Mouse (Mus musculus) forebrain, postnatal 0 days (tissue): ENCODE measurements around the gene Aldh16a1. TPM values are rescaled to one million over a fixed set of nuclear protein-coding genes. Genes with fewer than 3 reads are reported as not detected.

Source experiments
- ATAC-seq: fragments of 200-750 bp; cut with Nextera tagmentation; 2 replicates; pipeline ENCODE4 v1.8.0; 2017; ENCODE audit warnings: mild to moderate bottlenecking, moderate library complexity
- DNase-seq: peaks from one replicate; pipeline ENCODE4 v3.0.0-alpha.2; 2015
- H3K27ac ChIP-seq: fragments of 300-500 bp; sonication (generic); 2 replicates; pipeline ENCODE4 v1.5.1; 2014; ENCODE audit warnings: low read depth, mild to moderate bottlenecking, antibody characterized with exemption, low read length, moderate library complexity, mixed read lengths
- H3K27me3 ChIP-seq: fragments of 300-500 bp; sonication (generic); 2 replicates; pipeline ENCODE4 v1.6.1; 2014; ENCODE audit warnings: mild to moderate bottlenecking, low read length, mixed read lengths; ENCODE audit not compliant: insufficient read depth
- H3K36me3 ChIP-seq: fragments of 300-500 bp; sonication (generic); 2 replicates; pipeline ENCODE4 v1.6.1; 2014; ENCODE audit warnings: mild to moderate bottlenecking, moderate library complexity; ENCODE audit not compliant: insufficient read depth
- H3K4me1 ChIP-seq: fragments of 300-500 bp; sonication (generic); 2 replicates; pipeline ENCODE4 v1.6.1; 2014; ENCODE audit warnings: antibody characterized with exemption; ENCODE audit not compliant: insufficient read depth
- H3K4me2 ChIP-seq: fragments of 300-500 bp; sonication (generic); 2 replicates; pipeline ENCODE4 v1.6.1; 2014; ENCODE audit warnings: low read depth, mild to moderate bottlenecking, moderate library complexity
- H3K4me3 ChIP-seq: fragments of 300-500 bp; sonication (generic); 2 replicates; pipeline ENCODE4 v1.5.1; 2014; ENCODE audit warnings: low read depth, low read length, mixed read lengths
- H3K9ac ChIP-seq: fragments of 300-500 bp; sonication (generic); 2 replicates; pipeline ENCODE4 v1.6.1; 2014; ENCODE audit warnings: mild to moderate bottlenecking
- H3K9me3 ChIP-seq: fragments of 300-500 bp; sonication (generic); 2 replicates; pipeline ENCODE4 v1.6.1; 2016; ENCODE audit warnings: low read length
- CTCF ChIP-seq: sonication (generic); IDR thresholded peaks from 2 replicates; pipeline ENCODE4 v1.5.1; 2016; ENCODE audit warnings: antibody characterized with exemption, control low read depth, low read depth
- WGBS: fragments of 180-500 bp; shearing (Covaris S2); extraction: QIAGEN DNeasy Blood & Tissue Kit; methylation state at CpG from one replicate; pipeline ENCODE4 v1.1.7; 2014; 5-methylcytosine and 5-hydroxymethylcytosine counted together
- polyA plus RNA-seq: library from polyadenylated mRNA; unstranded; fragments of >200 nt; fragmentation: Nextera tagmentation; extraction: Ambion mirVana; gene quantifications from 2 replicates; pipeline ENCODE4 v1.2.1, GENCODE M21; 2015
- total RNA-seq: library from RNA; depleted of rRNA; stranded (reverse); fragments of >200 nt; gene quantifications from 2 replicates; pipeline ENCODE4 v1.2.3, GENCODE M21; 2014

Gene Aldh16a1
- total and polyA plus RNA-seq, 2 experiments from 2014 or later, result 13.3 to 14.2 TPM

DNA sequence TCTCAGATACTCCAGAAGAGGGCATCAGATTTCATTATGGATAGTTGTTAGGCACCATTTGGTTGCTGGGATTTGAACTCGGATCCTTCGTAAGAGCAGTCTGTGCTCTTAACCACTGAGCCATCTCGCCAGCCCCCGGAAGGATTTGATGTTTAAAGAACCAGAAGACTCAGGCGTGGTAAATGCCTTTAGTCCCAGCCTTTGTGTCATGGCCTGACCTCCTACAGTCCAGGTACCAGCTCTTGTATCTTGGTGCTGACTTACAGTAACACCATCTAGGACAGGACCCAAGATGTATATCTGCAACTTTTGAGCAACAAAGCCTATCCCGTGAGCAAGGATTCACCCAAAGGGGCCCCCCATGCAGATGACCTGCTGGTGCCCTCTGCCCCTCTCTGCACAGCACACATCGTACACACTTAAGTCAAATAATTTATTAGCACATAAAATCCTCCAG, 29.2 kb downstream of the Aldh16a1 start:
- Histone ChIP-seq H3K27ac (peak overlapping the region; percentile 92), H3K36me3 (peaks cover 53% of the 10 kb centered on the region), H3K9me3 (no peaks in the 10 kb centered on the region), H3K4me3 (no peak overlapping the region), H3K27me3 (no peaks in the 10 kb centered on the region), H3K4me2 (no peak overlapping the region), H3K4me1 (peaks cover 14% of the 10 kb centered on the region), H3K9ac (no peak overlapping the region)
- DNase-seq (no peak), ATAC-seq (no peak)
- 20% methylated on average over 7 of the region's 7 CpGs for WGBS
- 0 out of 2 replicates have a peak, but pooled peaks have one; percentile 43 for TF ChIP-seq CTCF

GRCm38 (mm10) chr7:45124224-45125143, 29.9 kb downstream of the Aldh16a1 start, which contains the start of gene Rps11:
Gene Rps11, minus strand, starts transcription at chr7:45124439.
- no peaks in the 10 kb centered on the region for H3K9me3 ChIP-seq
- TF ChIP-seq CTCF, result no peak; the same call in none of the 2 replicates
- H3K4me1 ChIP-seq, result peaks cover 11% of the 10 kb centered on the region
- peak within 1 kb of the TSS; percentile 92 for H3K27ac ChIP-seq
- 2% methylated on average over 59 of the region's 59 CpGs for WGBS
- no peaks in the 10 kb centered on the region for H3K27me3 ChIP-seq
- DNase-seq, result peak; percentile 100
- ATAC-seq, result peak; percentile 85
- peak within 1 kb of the TSS; percentile 86 for H3K4me3 ChIP-seq
- H3K4me2 ChIP-seq, result peak within 1 kb of the TSS; percentile 91
- H3K36me3 ChIP-seq, result peaks cover 60% of the 10 kb centered on the region
- H3K9ac ChIP-seq, result peak within 1 kb of the TSS; percentile 99

- no peaks in the 10 kb centered on the region for H3K27me3 ChIP-seq
- DNase-seq (no peak), ATAC-seq (no peak)
- peak overlapping the region; percentile 99 for H3K9ac ChIP-seq
- peaks cover 11% of the 10 kb centered on the region for H3K4me1 ChIP-seq
- H3K4me3 ChIP-seq, result peak overlapping the region; percentile 86
- peaks cover 68% of the 10 kb centered on the region for H3K36me3 ChIP-seq
- 22% methylated on average over 12 of the region's 12 CpGs for WGBS
- H3K27ac ChIP-seq, result peak overlapping the region; percentile 92
- no peak for TF ChIP-seq CTCF
- no peaks in the 10 kb centered on the region for H3K9me3 ChIP-seq
- peak overlapping the region; percentile 91 for H3K4me2 ChIP-seq
Observed at GRCm38 (mm10) chr7:45123186-45123570, 31.2 kb downstream of the Aldh16a1 start.

DNA sequence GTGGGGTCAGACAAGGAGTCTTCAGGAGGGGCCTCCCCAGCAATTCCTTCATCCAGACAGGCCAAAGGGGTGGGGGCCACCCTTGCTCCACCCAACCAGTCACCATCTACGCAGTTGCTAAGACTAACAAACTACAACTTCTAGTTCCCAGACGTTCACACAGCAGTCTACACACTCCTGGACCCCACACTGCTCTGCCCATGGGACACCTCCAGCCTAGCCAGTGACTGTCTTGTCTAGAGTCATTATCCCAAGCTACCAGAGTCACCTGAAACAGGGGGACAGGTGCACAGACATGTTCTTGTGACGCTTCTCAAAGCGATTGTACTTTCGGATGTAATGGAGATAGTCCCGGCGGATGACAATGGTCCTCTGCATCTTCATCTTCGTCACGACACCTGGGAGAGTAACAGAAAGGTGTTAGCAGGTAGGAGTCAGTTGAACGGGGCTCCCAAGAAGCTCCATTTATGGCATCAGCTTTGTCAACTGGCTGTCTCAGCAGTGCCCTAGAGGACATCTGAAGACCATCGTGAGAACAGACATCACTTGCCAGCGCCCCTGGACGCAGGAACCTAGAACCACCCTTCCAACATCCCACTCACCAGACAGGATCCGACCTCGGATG, 31.7 kb downstream of the Aldh16a1 start:
- H3K4me3 ChIP-seq, result peak overlapping the region; percentile 86
- TF ChIP-seq CTCF, result no peak
- no peak for DNase-seq
- H3K9me3 ChIP-seq, result no peaks in the 10 kb centered on the region
- H3K4me1 ChIP-seq, result peaks cover 11% of the 10 kb centered on the region
- H3K27ac ChIP-seq, result no peak overlapping the region
- H3K27me3 ChIP-seq, result no peaks in the 10 kb centered on the region
- WGBS, result 86% methylated on average over 15 of the region's 15 CpGs
- peaks cover 73% of the 10 kb centered on the region for H3K36me3 ChIP-seq
- no peak for ATAC-seq
- H3K4me2 ChIP-seq, result peak overlapping the region; percentile 91
- peak overlapping the region; percentile 99 for H3K9ac ChIP-seq

DNA sequence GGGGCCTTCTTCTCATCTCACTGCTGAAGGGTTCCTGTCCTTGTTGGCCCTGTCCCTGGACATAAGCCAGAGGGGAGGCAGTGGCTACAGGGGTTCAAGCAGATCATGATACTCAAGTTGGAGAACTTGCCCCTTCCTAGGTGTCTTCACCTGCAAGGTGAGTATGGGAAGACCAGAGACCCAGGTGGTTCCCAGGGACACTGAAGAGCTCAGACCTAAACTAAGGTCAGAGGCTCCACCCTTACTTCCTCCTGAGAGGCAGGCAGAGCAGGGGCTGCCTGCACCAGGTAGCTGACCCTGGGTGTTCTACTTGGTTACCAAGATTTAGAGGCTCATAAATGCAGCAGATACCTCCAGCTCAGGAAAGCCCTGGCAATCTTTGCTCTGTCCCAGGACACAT, 32.4 kb downstream of the Aldh16a1 start:
- H3K27me3 ChIP-seq, result no peaks in the 10 kb centered on the region
- peaks cover 11% of the 10 kb centered on the region for H3K4me1 ChIP-seq
- TF ChIP-seq CTCF, result no peak
- H3K36me3 ChIP-seq, result peaks cover 73% of the 10 kb centered on the region
- no peak overlapping the region for H3K4me2 ChIP-seq
- H3K27ac ChIP-seq, result no peak overlapping the region
- ATAC-seq (no peak), DNase-seq (no peak)
- no peaks in the 10 kb centered on the region for H3K9me3 ChIP-seq
- H3K9ac ChIP-seq, result no peak overlapping the region
- H3K4me3 ChIP-seq, result no peak overlapping the region

DNA sequence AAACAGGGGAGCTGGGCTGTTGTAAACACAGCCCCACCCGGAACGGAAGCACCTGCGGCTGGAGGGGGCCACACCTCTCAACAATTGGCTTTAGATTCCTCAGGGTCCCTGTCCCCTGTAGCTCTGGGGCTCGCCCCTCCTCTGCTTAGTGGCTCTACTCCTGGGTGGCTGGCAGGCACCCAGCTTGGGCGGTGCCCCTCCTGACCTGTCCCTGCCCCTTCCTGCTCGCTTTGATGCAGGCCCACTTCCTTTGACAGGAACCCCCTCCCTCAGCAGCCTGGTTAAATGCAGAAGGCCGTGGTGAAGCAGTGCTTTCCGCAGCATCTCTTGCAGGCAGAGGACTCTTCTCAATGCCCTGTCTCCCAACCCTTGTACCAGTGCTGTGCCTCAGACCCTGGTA, 33.0 kb downstream of the Aldh16a1 start:
- Histone ChIP-seq H3K4me1 (peaks cover 11% of the 10 kb centered on the region), H3K4me3 (no peak overlapping the region), H3K9ac (no peak overlapping the region), H3K9me3 (no peaks in the 10 kb centered on the region), H3K27me3 (no peaks in the 10 kb centered on the region), H3K36me3 (peaks cover 67% of the 10 kb centered on the region), H3K27ac (no peak overlapping the region), H3K4me2 (no peak overlapping the region)
- TF ChIP-seq CTCF, result no peak
- no peak for DNase-seq
- no peak for ATAC-seq
- WGBS, result 59% methylated on average over 8 of the region's 8 CpGs
